Mouse (Mus musculus): ENCODE measurements at regions not wholly inside any gene's neighbourhood (a gene's known extent, or its start where the extent isn't known, plus 50 kb on each side); places are given as distances from the start of the nearest gene placed in this dataset.

DNA sequence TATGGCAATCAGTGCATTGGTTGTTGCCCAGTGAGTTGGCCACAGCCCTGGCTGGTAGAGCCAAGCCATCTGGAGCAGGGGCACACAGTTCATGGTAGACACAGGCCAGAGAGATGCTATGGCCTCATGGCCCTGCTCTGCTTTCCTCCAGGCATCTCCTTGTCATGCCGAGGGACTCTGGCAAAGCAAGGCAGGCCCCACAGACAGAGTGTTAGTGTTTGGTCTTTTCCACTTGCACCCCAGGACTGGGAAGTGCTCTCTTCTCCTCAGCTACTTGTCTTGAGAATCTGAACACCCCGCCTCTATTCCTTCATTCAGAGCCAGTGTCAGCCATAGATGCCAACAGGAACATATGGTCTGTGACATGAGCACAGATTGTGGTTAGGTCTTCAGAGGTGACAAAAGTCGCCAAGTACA, 148.1 kb upstream of the Pgrmc2 start:
- DNase-seq (ENCODE audit: extremely low spot score): no peak

DNA sequence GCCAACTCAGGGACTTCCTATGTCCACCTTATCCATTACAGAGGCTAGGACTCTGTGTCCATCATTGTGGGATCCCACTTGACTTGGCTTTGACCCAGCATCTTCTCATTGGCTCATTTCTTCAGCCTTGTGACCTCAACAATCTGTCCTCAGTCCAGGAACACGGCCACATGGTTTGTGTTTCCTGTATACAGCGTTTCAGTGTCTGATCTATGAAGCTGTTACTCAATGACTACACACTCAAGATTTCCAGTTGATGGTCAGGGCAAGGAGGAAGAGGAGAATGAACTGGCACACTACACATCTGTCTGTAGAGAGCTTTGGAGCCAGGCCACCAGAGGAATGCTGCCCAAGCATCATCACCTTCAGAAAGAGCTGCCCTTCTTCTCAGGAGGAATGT, 146.6 kb upstream of the Pgrmc2 start:
- DNase-seq (ENCODE audit: extremely low spot score): no peak

DNA sequence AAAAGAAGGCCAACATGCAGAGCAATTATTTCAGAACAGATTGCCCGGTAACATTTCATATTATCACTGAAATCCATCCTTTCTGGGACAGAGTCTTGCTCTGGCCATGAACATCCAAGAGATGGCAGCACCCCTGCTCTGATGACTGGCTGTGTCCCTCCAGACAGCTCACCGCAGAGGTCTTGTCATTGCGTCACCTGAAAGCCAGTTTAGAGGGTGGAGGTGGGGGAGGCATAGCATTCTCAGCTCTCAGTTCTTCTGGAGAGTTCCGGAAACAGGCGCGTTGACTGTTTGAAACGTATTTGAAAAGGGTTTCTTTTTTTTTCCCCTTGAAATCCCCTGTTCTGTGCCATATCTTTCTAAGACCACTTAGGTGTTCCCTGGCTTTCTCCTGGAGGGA, 145.7 kb upstream of the Pgrmc2 start:
- DNase-seq (ENCODE audit: extremely low spot score): peak; percentile 40

DNA sequence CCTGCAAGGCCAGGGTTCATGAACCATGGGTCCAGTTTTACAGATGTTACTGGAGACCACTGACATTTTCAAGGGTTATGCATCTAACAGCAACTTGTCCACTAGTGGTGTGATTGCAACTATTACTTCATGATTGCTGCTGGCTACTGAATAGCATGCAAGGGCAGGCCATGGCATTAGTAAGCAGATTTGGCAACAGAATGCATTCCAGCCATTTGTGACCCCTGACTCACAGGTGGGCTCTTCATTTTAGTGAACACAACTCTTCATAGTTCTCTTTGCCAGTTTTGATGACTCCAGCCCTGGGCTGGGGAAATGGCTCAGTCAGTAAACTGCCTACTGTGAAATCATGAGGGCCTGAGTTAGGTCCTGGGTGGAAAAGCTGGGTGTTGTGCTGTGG, 137.9 kb upstream of the Pgrmc2 start:
- no peak for DNase-seq (ENCODE audit: extremely low spot score)

DNA sequence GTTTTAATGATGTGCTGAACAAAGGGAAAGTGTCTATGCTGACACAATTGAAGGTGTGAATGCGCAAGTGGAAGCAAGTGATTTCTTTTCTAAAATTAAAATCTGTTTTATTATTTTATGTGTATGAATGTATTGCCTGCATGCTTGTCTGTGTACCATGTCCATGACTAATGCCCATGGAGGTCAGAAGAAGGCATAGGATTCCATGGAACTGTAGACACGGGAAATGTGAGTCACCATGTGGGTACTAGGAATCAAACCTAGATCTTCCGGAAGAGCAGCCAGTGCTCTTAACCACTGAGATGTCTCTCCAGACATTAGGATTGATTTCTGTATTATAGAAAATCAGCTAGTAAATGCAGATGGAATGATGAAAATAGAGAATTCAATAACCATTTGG, 134.9 kb upstream of the Pgrmc2 start:
- DNase-seq (ENCODE audit: extremely low spot score): no peak

DNA sequence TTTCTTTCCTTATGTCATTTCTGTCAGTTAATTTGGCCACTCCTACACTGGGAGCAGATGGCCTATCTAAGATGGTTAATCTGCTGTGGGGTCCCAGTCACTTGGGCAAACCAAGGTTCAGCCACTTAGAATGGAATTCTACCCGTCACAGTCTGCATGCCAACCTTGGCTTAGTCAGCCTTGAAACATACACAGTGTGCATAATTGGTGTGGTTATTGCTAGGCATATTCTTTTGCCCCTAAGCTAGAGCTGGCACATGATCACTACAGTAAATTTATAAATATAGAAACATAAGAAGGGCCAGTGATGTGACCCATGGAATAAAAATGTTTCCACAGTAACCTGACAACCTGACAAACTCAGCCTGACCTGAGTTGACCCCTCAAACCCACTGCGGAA, 130.7 kb upstream of the Pgrmc2 start:
- no peak for DNase-seq (ENCODE audit: extremely low spot score)

DNA sequence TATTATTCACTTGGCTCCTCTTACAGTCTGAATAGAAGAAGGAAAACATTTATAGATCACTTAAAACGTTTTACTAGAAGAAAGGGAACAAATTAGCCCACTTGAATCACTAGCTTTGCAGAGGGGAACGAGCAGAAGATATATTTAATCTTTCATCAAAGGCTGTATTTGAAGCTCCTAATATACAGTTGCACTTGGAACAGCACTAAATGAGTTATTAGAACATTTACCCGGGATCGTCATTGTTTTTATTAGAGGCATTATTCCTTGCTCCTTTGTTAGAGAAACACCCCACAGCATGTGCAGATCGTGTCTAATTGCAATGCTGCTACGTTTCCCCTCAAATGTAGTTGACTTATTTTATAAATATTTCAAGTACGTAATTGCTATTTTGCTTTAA, 127.5 kb upstream of the Pgrmc2 start:
- DNase-seq (ENCODE audit: extremely low spot score): no peak

DNA sequence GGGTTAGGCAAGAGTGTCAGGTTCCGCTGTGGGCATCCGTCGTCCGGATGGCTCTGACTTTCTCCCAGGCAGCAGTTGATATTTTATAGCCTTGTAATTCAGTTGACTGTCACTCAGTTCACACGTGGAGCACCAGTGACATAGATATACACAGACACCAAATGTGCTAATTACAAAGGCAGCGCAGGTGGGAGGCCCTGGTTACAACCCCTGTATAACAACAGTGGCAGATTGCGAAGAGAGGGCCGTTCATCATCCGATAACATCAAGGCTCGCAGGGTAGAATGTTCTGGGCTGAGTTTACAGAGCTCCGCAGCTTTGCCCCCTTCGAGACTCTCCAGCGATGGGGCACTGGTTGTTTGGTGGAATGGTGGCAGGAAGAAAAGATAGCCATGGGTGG, 120.0 kb upstream of the Pgrmc2 start:
- no peak for DNase-seq (ENCODE audit: extremely low spot score)

DNA sequence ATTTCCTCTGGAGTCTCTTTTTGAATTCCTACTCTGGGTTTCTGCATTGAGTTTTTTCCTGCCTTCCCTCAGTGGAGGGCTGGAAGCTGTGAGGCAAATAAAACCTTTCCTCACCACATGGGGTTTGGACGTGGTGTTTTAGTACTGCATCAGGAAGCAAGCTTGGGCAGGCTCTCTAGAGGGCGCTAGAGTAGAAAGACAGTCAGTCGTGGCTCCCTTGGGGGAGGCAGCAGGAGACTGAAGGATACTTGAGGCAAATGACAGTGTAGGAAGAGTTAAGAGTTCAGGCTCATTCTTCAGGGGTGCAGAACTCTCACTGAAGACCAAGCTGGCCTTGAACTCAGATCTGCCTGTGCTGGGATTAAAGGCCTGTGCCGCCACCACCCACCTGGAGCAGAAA, 118.9 kb upstream of the Pgrmc2 start:
- no peak for DNase-seq (ENCODE audit: extremely low spot score)

DNA sequence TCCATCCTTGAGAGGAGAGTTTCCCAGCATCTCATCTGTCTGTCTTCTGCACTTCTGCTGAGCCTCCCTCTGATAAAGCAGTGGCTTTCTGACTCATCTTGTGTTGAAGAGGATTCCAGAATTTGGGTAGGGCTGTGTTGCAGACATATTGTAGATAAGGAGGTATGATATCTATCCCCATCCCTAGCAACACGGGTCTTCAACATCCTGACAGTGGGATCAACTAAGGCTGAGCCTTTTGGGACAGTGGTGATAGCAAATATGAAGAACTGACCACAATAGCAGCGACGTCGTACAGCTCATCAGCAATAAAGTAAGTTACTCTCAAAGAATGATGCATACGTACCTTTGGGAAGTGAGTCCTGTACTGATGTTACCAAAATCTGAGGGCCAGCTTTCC, 117.2 kb upstream of the Pgrmc2 start:
- DNase-seq (ENCODE audit: extremely low spot score): no peak

DNA sequence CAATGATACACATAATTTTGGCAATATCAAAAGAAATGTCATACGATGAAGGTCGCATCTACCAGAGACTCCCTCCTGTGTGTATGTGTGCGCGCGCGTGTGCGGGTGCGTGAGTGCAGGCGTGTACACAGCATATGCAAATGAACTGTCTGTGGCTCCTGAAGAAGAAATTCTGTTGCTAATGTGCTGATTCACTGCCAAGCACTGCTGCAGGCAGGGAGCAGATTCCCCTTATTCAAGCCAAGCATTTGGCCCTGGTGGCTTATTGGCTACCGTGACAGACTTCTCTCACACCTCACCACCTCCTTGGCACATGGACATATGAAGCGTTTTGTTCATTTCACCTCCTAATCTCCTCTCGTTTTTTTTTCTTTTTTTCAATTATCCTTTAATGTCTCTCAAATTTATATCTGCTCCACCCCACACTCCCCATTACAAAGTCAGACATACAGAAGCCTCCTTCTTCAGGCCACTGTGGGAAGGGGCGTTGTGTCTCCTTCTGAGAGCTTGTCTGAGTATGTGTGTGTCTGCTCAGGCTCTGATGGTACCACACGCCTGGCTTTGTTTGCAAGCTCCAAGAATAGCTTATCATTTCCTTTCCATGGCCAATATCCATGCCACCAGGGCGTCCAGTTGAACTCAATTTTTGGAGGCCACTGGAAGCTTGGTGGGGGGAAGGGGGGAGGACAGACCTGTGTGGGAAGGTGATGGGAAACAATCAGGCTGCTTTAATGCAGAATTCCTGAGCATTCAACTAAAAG, 115.5 kb upstream of the Pgrmc2 start:
- no peak for DNase-seq (ENCODE audit: extremely low spot score)

DNA sequence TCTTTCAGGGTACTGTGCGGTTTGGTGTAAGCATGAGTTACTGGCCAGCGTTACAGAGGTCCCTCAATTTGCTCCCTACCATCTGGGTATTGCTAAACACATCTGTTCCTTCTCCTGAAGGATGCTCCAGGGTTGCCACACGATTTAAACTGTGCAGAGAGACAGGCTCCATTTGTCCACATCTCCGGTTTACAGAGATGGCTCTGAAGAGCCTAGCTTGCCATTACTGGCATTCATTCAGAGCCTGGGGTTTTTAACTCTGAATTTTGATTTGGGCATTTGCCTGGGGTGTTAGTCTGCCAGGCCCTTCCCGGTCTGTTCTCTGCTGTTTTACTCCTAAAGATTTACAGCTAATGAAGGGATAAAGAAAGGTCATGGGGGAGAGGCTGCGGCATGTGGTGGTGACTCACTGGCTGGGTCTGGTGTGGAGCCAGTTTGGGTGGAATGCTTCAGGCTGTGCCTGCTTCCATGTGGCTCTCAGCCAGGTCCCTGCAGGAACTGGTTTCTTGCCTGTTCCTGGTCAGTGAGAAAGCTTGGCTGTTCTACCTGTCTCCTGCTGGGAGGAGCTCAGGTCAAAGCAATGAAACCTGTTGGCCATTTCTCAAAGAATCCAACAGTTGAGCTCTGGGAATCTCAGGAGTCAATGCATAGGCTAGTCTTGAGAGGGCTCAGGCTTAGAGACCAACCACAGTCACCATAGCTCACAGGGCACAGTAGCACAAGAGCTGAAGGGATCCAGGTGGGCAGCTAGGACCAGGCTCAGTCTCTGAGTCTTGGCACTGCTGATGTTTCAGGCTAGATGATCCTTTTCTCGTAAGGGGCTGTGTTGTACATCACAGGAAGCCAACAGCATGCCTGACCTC, 112.5 kb upstream of the Pgrmc2 start:
- DNase-seq (ENCODE audit: extremely low spot score): no peak

DNA sequence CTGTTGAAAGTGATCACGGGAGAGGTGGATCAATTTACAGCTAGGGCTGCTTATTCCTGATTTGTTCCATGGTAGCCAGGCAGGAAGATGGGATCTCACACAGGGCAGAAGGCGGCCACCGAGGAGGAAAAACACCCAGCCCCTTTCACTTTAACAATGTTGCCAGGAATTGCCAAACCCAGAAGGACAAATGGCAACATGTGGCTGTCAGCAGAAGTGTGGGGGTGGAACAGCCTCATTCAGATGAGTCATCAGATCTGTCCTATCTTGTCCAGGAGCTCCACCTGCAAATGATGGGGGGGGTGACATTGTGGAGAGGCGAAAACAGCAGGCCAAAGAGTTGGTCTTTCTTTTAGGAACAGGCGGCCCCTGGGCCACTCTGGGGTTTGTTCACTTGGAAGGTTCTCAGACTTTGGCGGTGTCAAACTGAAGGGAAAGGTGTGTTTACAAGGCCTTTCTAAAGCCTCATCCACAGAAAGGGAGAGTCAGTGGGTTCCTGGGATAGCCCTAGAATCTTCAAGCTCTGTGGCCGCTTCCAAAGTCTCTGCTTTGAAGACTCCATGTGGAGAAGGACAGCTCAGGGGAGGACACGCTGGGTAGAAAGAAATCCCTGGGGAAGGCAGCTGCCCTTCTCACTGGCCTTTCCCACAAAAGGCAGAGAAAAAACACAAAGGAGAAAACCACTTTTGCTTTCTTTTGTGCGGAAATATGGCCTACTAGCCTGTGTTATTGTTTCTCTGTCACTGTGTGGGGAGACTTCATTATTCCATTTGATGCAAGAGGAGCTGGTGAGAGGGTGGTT, 111.7 kb upstream of the Pgrmc2 start:
- DNase-seq (ENCODE audit: extremely low spot score): no peak

DNA sequence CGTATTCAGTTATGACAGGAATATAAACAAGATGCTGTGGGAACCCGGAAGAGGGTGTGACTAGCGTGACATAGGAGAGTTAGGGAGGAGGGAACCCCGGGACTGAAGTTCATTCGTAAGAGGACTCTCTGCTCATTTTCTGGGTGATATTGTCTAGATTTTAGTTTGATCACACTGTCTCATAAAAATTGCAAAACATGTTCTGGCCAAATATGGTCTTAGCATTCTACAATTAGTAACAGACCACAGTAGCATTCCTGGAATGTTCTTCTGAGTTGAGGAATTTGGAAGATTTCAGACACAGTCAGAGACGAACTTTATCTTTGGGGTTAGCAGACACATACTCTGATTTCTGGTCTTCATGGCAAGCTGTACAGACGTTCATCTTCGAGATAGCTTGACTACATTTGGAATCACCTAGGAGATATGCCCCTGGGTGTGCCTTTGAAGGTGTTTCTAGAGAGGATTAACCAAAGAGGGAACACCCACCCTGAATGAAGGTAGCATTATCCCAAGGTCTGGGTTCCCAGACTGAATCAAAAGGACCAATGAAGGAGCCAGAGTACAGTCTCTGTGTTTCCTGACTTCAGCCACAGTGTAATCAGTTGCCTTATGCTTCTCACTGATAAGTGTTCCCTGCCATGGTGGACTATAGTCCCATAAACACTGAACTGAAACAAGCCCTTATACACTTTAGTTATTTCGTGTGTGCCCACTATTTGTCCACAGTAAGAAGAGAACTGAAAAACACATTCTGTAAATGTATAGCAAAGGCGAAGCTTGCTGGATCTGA, 102.7 kb upstream of the Pgrmc2 start:
- DNase-seq (ENCODE audit: extremely low spot score): no peak

DNA sequence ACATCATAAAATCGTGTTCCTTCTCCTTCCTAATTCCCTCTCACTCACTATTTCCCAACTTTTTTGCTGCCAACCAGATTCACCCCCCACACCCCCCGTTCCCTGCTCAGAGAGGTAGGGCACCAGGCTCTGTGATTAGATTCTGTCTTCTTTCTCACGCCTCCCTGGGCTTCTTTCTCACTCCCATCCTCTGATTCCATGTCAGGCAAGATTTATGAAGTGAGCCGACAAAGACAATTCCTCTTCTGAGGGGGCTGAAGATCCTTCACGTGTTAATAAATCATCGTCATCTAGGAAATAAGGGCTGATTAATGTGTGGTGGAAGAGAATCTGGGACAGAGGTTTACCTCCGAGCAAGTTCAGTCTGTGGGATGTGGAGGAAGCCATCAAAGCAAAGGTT, 101.5 kb upstream of the Pgrmc2 start:
- DNase-seq (ENCODE audit: extremely low spot score): no peak

DNA sequence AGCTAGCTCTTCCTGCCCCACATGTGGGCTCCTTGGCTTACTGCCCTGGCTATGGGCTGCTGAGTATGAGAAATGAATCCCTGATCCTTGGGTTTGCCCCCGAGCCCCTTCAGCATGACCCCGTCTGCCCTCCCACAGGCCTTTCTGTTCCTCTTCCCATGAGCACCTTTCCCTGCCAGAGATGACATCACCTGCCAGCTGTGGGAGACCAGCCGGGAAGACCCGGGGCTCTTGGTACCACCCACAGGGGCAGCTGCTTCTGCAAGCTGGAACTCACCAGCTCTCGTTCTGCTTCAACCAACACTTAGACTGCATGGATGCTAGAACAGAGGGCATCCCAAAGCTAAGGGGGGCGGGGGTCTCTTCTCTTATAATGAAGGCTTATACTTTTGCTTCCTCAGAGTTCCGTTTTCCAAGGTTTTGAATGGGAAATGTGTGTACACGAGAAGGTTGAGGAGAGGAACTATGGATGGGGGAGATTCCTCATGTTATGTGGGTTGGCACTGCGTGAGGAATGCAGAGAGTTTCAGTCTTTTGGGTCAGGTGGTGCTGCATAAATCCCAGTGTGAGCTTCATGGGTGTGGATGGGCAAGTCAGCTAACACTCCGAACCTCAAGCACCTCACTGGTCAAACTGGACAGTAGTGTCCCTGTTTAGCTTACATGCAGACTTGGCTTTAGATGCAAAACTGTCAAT, 100.2 kb upstream of the Pgrmc2 start:
- no peak for DNase-seq (ENCODE audit: extremely low spot score)

DNA sequence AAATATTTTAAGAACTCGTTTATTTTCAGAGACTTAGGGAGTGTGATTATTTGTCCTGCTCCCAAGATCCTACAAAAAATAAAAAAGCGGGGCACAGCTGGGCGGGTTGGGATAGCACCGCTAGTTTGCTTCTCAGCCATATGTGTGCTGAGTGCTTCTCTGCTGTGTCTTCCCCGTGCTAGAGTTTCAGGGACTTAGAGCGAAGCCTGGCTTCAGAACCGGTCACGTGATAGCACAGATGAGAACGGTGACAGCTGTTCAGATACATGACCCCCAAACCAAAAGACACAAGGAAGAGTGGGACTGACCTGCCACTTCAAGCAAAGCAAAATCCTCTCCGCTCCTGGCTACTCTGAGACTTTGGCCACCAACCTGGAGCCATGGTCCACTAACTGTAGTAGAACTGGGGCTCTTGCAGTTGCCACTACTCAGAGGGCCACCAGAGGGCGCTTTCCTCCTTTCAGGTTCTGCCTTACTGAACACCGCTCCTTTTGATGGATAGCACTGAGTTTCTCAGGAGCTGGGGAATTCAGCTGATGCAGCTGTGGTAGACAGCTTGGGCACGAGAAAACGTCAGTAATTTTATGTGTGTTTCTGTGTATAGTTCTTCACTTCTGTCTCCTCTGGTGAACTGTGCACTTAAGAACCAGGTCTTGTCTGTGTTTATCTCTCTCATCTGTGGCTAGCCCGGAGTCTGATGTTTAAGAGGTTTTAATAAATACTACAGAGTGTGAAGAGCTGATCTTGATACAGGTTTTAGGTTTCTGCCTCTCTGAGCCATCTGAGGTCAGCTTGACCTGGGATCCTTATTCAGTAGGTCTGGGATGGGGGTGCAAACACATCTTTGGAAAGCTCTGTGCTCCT, 99.4 kb upstream of the Pgrmc2 start:
- peak; percentile 73 for DNase-seq (ENCODE audit: extremely low spot score)

DNA sequence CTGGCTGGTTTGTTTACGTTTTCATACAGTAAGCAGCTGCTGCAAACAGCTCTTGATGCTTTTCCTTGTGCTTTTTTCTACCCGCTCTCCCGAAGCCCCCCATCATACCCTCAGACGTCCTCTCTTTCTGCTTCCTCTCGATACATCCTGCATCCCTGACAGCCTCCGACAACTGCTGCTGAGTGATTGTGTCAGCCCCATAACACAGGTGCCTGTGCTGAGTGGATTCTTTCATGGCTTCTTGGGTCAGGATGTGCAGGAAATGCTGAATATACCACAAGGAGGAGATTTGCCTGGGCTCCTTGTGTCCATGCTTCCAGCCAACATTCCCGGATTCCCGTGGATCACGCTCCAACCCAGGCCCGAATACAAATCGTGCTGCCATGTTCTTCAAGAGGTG, 98.6 kb upstream of the Pgrmc2 start:
- no peak for DNase-seq (ENCODE audit: extremely low spot score)

DNA sequence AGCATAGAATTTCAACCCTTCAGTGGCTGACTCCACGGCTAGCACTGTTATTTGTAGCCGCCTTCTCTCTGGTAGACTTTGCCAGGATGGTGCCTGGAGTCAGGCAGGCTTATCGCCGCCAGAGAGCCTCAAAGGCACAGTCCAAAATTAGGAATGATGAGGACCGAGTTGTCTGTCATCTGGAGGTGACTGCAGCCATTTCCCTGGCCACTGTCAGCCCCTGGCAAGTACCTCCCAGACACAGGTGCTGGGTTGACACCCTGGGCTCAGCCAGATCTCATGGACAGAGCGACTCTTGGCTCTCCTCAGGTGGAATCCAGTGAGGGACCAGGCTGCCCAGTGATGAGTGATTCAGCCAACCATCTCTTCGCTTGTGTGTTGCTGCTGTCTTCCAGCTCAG, 98.1 kb upstream of the Pgrmc2 start:
- no peak for DNase-seq (ENCODE audit: extremely low spot score)

Measured in embryo, embryonic 9.5 days (tissue).